Mouse (Mus musculus): Measurements from ENCODE around the gene Pou2f2.

GRCm38 (mm10) chr7:25106790-25107502 lies 72.6 kb downstream of the Pou2f2 start:
- TF ChIP-seq POLR2A (IDR thresholded peaks at IDR 0.05; ENCODE audit: borderline replicate concordance, extremely low read depth, low read depth, low read length) (no peak), CTCF (IDR thresholded peaks at IDR 0.05; ENCODE audit: insufficient read depth, low read length) (no peak)

Measured in lung, adult 2 months (tissue).